Mouse (Mus musculus) mouse trophoblast stem cell (cell line): Measurements from ENCODE around the gene Fam198b.

Experiments used
- in situ Hi-C, 2 experiments: fragments of 300-500 bp; cut with MseI, MboI; formaldehyde crosslinking; loops; 2 replicates in 1 of 2; 3 replicates in 1 of 2; pipeline ENCODE4 v1.15.1; 2025

The Fam198b gene

GRCm38 (mm10) chr3:79980714-79981113 is 96.4 kb downstream of the Fam198b start:
- in situ Hi-C loops: no loop called here

GRCm38 (mm10) chr3:79983961-79984419 is 99.7 kb downstream of the Fam198b start:
- in situ Hi-C loops: no loop called here

GRCm38 (mm10) chr3:79984542-79984941 is 100.2 kb downstream of the Fam198b start:
- in situ Hi-C loops: no loop called here

- in situ Hi-C loops: no loop called here
Measured at GRCm38 (mm10) chr3:79989250-79989649, 104.9 kb downstream of the Fam198b start.

GRCm38 (mm10) chr3:79989911-79990310 is 105.6 kb downstream of the Fam198b start:
- in situ Hi-C loops: no loop called here

- in situ Hi-C loops: no loop called here
Measured at GRCm38 (mm10) chr3:79990480-79990879, 106.1 kb downstream of the Fam198b start.

GRCm38 (mm10) chr3:79994029-79994539 is 109.8 kb downstream of the Fam198b start:
- in situ Hi-C loops: no loop called here

- in situ Hi-C loops: no loop called here
Measured at GRCm38 (mm10) chr3:79995726-79996125, 111.4 kb downstream of the Fam198b start.
